Mouse (Mus musculus) E14TG2a.4 (cell line): ENCODE measurements around the gene Rpl26.

Experiments
- CTCF ChIP-seq: conservative IDR thresholded peaks from 2 replicates; pipeline ENCODE4 v1.5.1; 2014; ENCODE audit warnings: low read length
- NANOG ChIP-seq: IDR thresholded peaks from 2 replicates; pipeline ENCODE4 v1.6.1; 2014; ENCODE audit warnings: borderline replicate concordance, low read length, mixed read lengths

DNA sequence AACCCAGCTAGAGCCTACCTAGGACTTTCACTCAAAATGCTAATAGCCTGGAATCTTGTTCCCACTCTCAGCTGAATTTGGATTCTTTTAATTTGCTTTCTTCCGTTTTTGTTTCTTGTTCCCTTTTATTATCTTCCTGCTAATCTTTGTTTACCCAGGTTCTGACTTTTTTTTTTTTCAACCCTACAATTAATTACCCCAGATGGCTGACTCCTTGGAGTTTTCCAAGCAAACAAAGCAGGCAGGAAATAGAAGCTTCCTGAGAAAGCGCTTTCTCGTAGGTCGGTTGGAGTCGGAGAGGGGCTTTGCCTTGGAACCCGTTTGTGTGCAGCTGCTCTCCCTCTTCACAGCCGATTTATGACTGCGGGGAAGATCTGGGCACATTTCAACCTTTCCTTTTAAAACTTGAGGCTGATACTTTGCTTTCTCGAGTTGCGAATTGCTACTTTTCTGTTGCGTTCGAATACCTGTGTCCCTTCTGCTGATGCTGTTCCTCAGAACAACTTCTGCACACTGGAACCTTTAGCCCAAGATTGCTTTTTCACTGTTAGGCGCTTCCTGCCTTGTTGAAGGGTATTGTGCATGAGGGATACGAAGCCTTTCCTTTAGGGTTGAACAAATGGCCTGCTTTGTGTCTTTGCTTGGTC, 10.3 kb downstream of the Rpl26 start:
- TF ChIP-seq CTCF (no peak), NANOG (no peak)
